Mouse (Mus musculus) brain, embryonic 18.5 days (tissue): ENCODE measurements around the gene Fam210b.
A peak's percentile ranks its signal among the peaks of the same experiment; 100 is the strongest.
"Not testable (repeated sequence)": the region's sequence is repeated elsewhere in the genome, so short reads cannot be mapped to it uniquely, and the experiment has no call there.

Experiments used
- DNase-seq: peaks from one replicate; pipeline ENCODE4 v3.0.0-alpha.2; 2012; ENCODE audit warnings: low read depth, low spot score

Gene Fam210b

GRCm38 (mm10) chr2:172345258-172345738, at the start of gene Fam210b:
Fam210b (plus strand) TSS chr2:172345565.
- peak; percentile 91 for DNase-seq

GRCm38 (mm10) chr2:172298083-172298482, 47.3 kb upstream of the Fam210b start:
- DNase-seq: no peak

- DNase-seq: no peak
These were observed 46.8 kb upstream of the Fam210b start for GRCm38 (mm10) chr2:172298542-172298941.

- DNase-seq: no peak
These were observed 46.0 kb upstream of the Fam210b start for GRCm38 (mm10) chr2:172299126-172299921.

GRCm38 (mm10) chr2:172302396-172302795, 43.0 kb upstream of the Fam210b start:
- no peak for DNase-seq

- no peak for DNase-seq
These were observed 41.2 kb upstream of the Fam210b start for GRCm38 (mm10) chr2:172304118-172304708.

- not testable (repeated sequence) for DNase-seq
These were observed 39.8 kb upstream of the Fam210b start for GRCm38 (mm10) chr2:172305546-172305945.

GRCm38 (mm10) chr2:172306544-172306943, 38.8 kb upstream of the Fam210b start:
- no peak for DNase-seq

GRCm38 (mm10) chr2:172311731-172312130, 33.6 kb upstream of the Fam210b start:
- DNase-seq: no peak

- DNase-seq: no peak
These were observed 24.5 kb upstream of the Fam210b start for GRCm38 (mm10) chr2:172320878-172321277.

GRCm38 (mm10) chr2:172328248-172328647, 17.1 kb upstream of the Fam210b start:
- DNase-seq: no peak

GRCm38 (mm10) chr2:172329179-172329578, 16.2 kb upstream of the Fam210b start:
- no peak for DNase-seq

GRCm38 (mm10) chr2:172338206-172338942, 7.0 kb upstream of the Fam210b start:
- no peak for DNase-seq

GRCm38 (mm10) chr2:172340936-172341335, 4.4 kb upstream of the Fam210b start:
- no peak for DNase-seq

GRCm38 (mm10) chr2:172341606-172342005, 3.8 kb upstream of the Fam210b start:
- no peak for DNase-seq

GRCm38 (mm10) chr2:172343751-172344150, 1.6 kb upstream of the Fam210b start:
- DNase-seq: no peak

GRCm38 (mm10) chr2:172344669-172345068, 696 bp upstream of the Fam210b start:
- no peak for DNase-seq

- no peak for DNase-seq
These were observed 917 bp downstream of the Fam210b start for GRCm38 (mm10) chr2:172346034-172346929.

- DNase-seq: no peak
These were observed 1.7 kb downstream of the Fam210b start for GRCm38 (mm10) chr2:172346933-172347611.

- no peak for DNase-seq
These were observed 3.1 kb downstream of the Fam210b start for GRCm38 (mm10) chr2:172348297-172348950.
